Mouse (Mus musculus) lung, embryonic 15.5 days (tissue): Measurements from ENCODE around the gene Dnaaf1. TPM values are rescaled to one million over a fixed set of nuclear protein-coding genes. Genes with fewer than 3 reads are reported as not detected.

Source experiments
- ATAC-seq: fragments of 200-750 bp; cut with Nextera tagmentation; 2 replicates; pipeline ENCODE4 v1.8.0; 2017; ENCODE audit warnings: moderate number of reproducible peaks, borderline replicate concordance; ENCODE audit not compliant: low FRiP score, low TSS enrichment; ENCODE audit errors: extremely low read depth
- H3K27ac ChIP-seq: fragments of 300-500 bp; sonication (generic); 2 replicates; pipeline ENCODE4 v1.5.1; 2015; ENCODE audit warnings: moderate library complexity, mild to moderate bottlenecking, inconsistent platforms
- H3K27me3 ChIP-seq: fragments of 300-500 bp; sonication (generic); 2 replicates; pipeline ENCODE4 v1.6.1; 2015; ENCODE audit warnings: inconsistent platforms
- H3K36me3 ChIP-seq: fragments of 300-500 bp; sonication (generic); 2 replicates; pipeline ENCODE4 v1.6.1; 2015; ENCODE audit warnings: inconsistent platforms
- H3K4me1 ChIP-seq: fragments of 300-500 bp; sonication (generic); 2 replicates; pipeline ENCODE4 v1.6.1; 2015; ENCODE audit warnings: inconsistent platforms
- H3K4me2 ChIP-seq: fragments of 300-500 bp; sonication (generic); 2 replicates; pipeline ENCODE4 v1.6.1; 2015; ENCODE audit warnings: inconsistent platforms, mild to moderate bottlenecking, moderate library complexity
- H3K4me3 ChIP-seq: fragments of 300-500 bp; sonication (generic); 2 replicates; pipeline ENCODE4 v1.5.1; 2015; ENCODE audit warnings: mild to moderate bottlenecking, inconsistent platforms
- H3K9ac ChIP-seq: fragments of 300-500 bp; sonication (generic); 2 replicates; pipeline ENCODE4 v1.6.1; 2015; ENCODE audit warnings: inconsistent platforms
- H3K9me3 ChIP-seq: fragments of 300-500 bp; sonication (generic); 2 replicates; pipeline ENCODE4 v1.6.1; 2016; ENCODE audit warnings: inconsistent platforms
- WGBS: fragments of 180-500 bp; shearing (Covaris S2); methylation state at CpG from one replicate; pipeline ENCODE4 v1.1.7; 2015; 5-methylcytosine and 5-hydroxymethylcytosine counted together
- polyA plus RNA-seq: library from polyadenylated mRNA; unstranded; fragments of >200 nt; fragmentation: Nextera tagmentation; extraction: Ambion mirVana; gene quantifications from 2 replicates; pipeline ENCODE4 v1.2.1, GENCODE M21; 2015

Gene Dnaaf1
- polyA plus RNA-seq, 1 experiment from 2014 or later = 1.1 TPM

DNA sequence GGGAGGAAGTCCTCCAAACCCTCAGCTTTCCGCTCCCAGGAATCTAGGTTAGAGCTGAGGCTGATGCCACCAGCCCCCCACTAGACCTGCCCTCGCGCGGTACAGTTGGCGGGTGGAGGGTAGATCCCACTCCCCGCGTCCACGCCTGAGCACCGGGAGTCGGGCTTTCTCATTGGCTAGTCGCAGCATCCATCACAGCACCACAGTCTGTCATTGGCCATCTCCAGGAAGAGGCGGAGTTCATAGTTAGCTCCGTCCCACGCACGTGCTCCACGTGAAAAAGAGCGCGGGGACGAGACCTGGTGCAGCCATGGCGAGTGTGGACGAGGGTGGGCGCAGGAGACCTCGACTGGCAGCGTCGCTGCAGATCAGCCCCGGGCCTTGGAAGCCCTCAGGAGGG is 37.4 kb downstream of the Dnaaf1 start, which contains the start of gene Adad2:
Gene Adad2 (plus strand): TSS at position 277 of the 400 bp plus-strand sequence.
- no peak within 1 kb of the TSS for H3K4me3 ChIP-seq
- no peak within 1 kb of the TSS for H3K4me2 ChIP-seq
- WGBS = 79% methylated on average over 26 of the region's 26 CpGs
- H3K9me3 ChIP-seq = peaks cover 4% of the 10 kb centered on the region; the same call in 1 of the 2 replicates
- no peak; the same call in 1 of the 2 replicates for ATAC-seq
- H3K27ac ChIP-seq = no peak within 1 kb of the TSS
- H3K4me1 ChIP-seq = no peaks in the 10 kb centered on the region
- H3K36me3 ChIP-seq = no peaks in the 10 kb centered on the region
- no peak within 1 kb of the TSS for H3K9ac ChIP-seq
- no peaks in the 10 kb centered on the region for H3K27me3 ChIP-seq

GRCm38 (mm10) chr8:119615096-119615495 is 40.1 kb downstream of the Dnaaf1 start:
- H3K9me3 ChIP-seq = no peaks in the 10 kb centered on the region
- H3K27me3 ChIP-seq = no peaks in the 10 kb centered on the region
- ATAC-seq = no peak
- no peak overlapping the region for H3K9ac ChIP-seq
- 67% methylated on average over 14 of the region's 14 CpGs for WGBS
- no peak overlapping the region for H3K4me2 ChIP-seq
- no peak overlapping the region for H3K27ac ChIP-seq
- no peak overlapping the region for H3K4me3 ChIP-seq
- no peaks in the 10 kb centered on the region for H3K4me1 ChIP-seq
- H3K36me3 ChIP-seq = no peaks in the 10 kb centered on the region

GRCm38 (mm10) chr8:119616358-119616757 is 41.3 kb downstream of the Dnaaf1 start:
- no peak for ATAC-seq
- Histone ChIP-seq H3K36me3 (no peaks in the 10 kb centered on the region), H3K27ac (no peak overlapping the region), H3K4me3 (no peak overlapping the region), H3K4me2 (no peak overlapping the region), H3K4me1 (no peaks in the 10 kb centered on the region), H3K27me3 (no peaks in the 10 kb centered on the region), H3K9ac (no peak overlapping the region), H3K9me3 (no peaks in the 10 kb centered on the region)
- WGBS = 72% methylated on average over 7 of the region's 7 CpGs

GRCm38 (mm10) chr8:119616811-119617210 is 41.8 kb downstream of the Dnaaf1 start:
- Histone ChIP-seq H3K4me3 (no peak overlapping the region), H3K27me3 (no peaks in the 10 kb centered on the region), H3K9me3 (no peaks in the 10 kb centered on the region), H3K4me1 (no peaks in the 10 kb centered on the region), H3K9ac (no peak overlapping the region), H3K4me2 (no peak overlapping the region), H3K36me3 (no peaks in the 10 kb centered on the region), H3K27ac (no peak overlapping the region)
- WGBS = 79% methylated on average over 4 of the region's 4 CpGs
- no peak for ATAC-seq

- H3K9ac ChIP-seq = no peak overlapping the region
- H3K4me2 ChIP-seq = no peak overlapping the region
- H3K36me3 ChIP-seq = no peaks in the 10 kb centered on the region
- no peak for ATAC-seq
- WGBS = 68% methylated on average over 5 of the region's 5 CpGs
- no peaks in the 10 kb centered on the region for H3K4me1 ChIP-seq
- no peak overlapping the region for H3K27ac ChIP-seq
- H3K4me3 ChIP-seq = no peak overlapping the region
- no peaks in the 10 kb centered on the region for H3K27me3 ChIP-seq
- no peaks in the 10 kb centered on the region for H3K9me3 ChIP-seq
Measured at GRCm38 (mm10) chr8:119617586-119617985, 42.6 kb downstream of the Dnaaf1 start.

DNA sequence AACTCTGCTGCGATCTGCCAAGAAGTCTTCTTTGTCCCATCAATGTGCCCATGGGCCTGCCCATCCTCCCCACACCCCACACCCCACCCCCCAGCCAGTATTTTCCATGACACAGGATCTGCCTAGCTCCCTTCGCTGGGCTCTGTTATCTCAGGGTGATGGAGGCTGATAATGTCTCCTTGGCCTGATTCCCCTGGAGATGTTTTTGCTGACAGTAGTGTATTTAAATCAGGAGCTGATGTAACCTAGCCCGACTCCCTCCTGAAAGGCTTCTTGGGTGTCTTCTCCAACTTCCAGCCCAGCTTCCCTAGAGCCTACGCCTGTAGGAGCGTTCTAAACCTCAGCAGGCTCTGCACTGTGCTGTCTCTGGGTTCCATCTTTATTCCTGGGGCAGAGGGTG is 43.9 kb downstream of the Dnaaf1 start:
- H3K36me3 ChIP-seq = no peaks in the 10 kb centered on the region
- H3K4me2 ChIP-seq = no peak overlapping the region
- no peak overlapping the region for H3K27ac ChIP-seq
- H3K27me3 ChIP-seq = no peaks in the 10 kb centered on the region
- no peak overlapping the region for H3K9ac ChIP-seq
- ATAC-seq = no peak
- WGBS = 51% methylated on average over 5 of the region's 5 CpGs
- no peaks in the 10 kb centered on the region for H3K4me1 ChIP-seq
- no peak overlapping the region for H3K4me3 ChIP-seq
- H3K9me3 ChIP-seq = no peaks in the 10 kb centered on the region

- ATAC-seq = no peak
- no peaks in the 10 kb centered on the region for H3K4me1 ChIP-seq
- H3K36me3 ChIP-seq = no peaks in the 10 kb centered on the region
- no peaks in the 10 kb centered on the region for H3K27me3 ChIP-seq
- no peak overlapping the region for H3K4me2 ChIP-seq
- H3K9ac ChIP-seq = no peak overlapping the region
- H3K27ac ChIP-seq = no peak overlapping the region
- no peaks in the 10 kb centered on the region for H3K9me3 ChIP-seq
- no peak overlapping the region for H3K4me3 ChIP-seq
- 55% methylated on average over 6 of the region's 6 CpGs for WGBS
Measured at GRCm38 (mm10) chr8:119620116-119620840, 45.2 kb downstream of the Dnaaf1 start.

DNA sequence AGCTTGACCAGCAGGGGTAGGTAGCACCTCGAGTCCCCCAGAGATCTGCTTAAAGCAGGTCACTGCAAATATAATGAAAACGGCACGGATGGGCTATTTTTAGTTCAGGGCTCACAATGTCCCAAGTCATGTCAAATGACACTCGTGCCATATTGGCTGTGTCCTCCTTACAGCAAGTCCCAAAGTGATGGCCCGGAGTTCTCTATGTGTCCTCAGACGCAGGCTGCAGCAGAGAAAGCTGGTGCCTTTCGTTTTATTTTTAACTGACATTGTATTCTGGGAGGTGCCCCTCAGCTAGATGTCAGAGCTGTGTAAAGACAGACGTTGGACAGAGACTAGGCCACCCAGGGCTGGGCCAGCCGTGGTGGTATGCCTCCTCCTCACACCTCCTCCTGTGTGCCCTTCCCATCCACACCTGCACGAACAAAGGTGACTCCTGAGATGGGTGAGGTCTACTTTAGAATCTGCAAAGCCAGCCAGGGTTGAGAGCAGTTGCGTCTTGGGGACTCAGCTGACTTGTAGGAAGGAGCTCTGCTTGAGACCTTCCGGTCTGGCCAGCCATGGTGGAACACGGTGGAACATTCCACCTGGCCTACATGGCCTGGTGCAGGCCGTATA is 45.9 kb downstream of the Dnaaf1 start:
- Histone ChIP-seq H3K36me3 (no peaks in the 10 kb centered on the region), H3K27me3 (no peaks in the 10 kb centered on the region), H3K4me1 (no peaks in the 10 kb centered on the region), H3K4me3 (no peak overlapping the region), H3K9me3 (no peaks in the 10 kb centered on the region), H3K27ac (no peak overlapping the region), H3K9ac (no peak overlapping the region), H3K4me2 (no peak overlapping the region)
- no peak for ATAC-seq
- WGBS = 77% methylated on average over 14 of the region's 14 CpGs

DNA sequence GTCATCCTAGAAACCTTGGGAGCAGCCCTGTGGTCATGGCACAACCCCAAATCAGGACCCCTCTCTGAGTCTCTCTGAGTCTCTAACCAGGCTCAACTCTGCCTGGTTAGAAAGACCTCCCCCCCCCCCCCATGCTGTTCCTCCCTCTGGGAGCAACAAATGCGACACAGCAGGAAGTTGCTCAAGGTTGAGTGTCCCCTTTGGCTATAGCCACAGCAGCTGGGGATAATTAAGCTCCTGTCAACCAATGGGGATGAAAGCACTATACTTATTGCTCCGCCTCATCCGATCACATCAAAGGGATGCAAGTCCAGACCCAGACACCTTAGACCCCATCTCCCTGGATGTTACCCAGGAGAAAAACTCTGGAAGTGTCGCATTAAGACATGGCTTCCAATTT is 47.5 kb downstream of the Dnaaf1 start:
- H3K4me3 ChIP-seq = no peak overlapping the region
- ATAC-seq = no peak
- H3K4me2 ChIP-seq = no peak overlapping the region

GRCm38 (mm10) chr8:119623061-119623460 is 48.0 kb downstream of the Dnaaf1 start:
- H3K27ac ChIP-seq = no peak overlapping the region
- ATAC-seq = no peak
- WGBS = 77% methylated on average over 8 of the region's 8 CpGs

More for the DNA sequence above, 47.5 kb downstream of the Dnaaf1 start:
- WGBS = 63% methylated on average over 4 of the region's 4 CpGs
- Histone ChIP-seq H3K9me3 (no peaks in the 10 kb centered on the region), H3K27me3 (no peaks in the 10 kb centered on the region), H3K9ac (no peak overlapping the region), H3K36me3 (no peaks in the 10 kb centered on the region), H3K27ac (no peak overlapping the region), H3K4me1 (no peaks in the 10 kb centered on the region)

GRCm38 (mm10) chr8:119623744-119624143 is 48.7 kb downstream of the Dnaaf1 start:
- H3K4me1 ChIP-seq = no peaks in the 10 kb centered on the region
- H3K4me3 ChIP-seq = no peak overlapping the region
- H3K9me3 ChIP-seq = no peaks in the 10 kb centered on the region
- H3K27me3 ChIP-seq = no peaks in the 10 kb centered on the region
- H3K27ac ChIP-seq = no peak overlapping the region
- no peak overlapping the region for H3K4me2 ChIP-seq
- 67% methylated on average over 1 of the region's 1 CpGs for WGBS
- no peak overlapping the region for H3K9ac ChIP-seq
- no peak for ATAC-seq
- no peaks in the 10 kb centered on the region for H3K36me3 ChIP-seq

More at GRCm38 (mm10) chr8:119623061-119623460, 48.0 kb downstream of the Dnaaf1 start:
- Histone ChIP-seq H3K9ac (no peak overlapping the region), H3K27me3 (no peaks in the 10 kb centered on the region), H3K36me3 (no peaks in the 10 kb centered on the region), H3K4me1 (no peaks in the 10 kb centered on the region), H3K9me3 (no peaks in the 10 kb centered on the region), H3K4me2 (no peak overlapping the region), H3K4me3 (no peak overlapping the region)

- Histone ChIP-seq H3K4me1 (no peaks in the 10 kb centered on the region), H3K4me3 (no peak overlapping the region), H3K9ac (no peak overlapping the region), H3K27me3 (no peaks in the 10 kb centered on the region), H3K36me3 (no peaks in the 10 kb centered on the region), H3K27ac (no peak overlapping the region), H3K9me3 (no peaks in the 10 kb centered on the region), H3K4me2 (no peak overlapping the region)
- WGBS = 81% methylated on average over 7 of the region's 7 CpGs
- no peak for ATAC-seq
Measured at GRCm38 (mm10) chr8:119624916-119625315, 49.9 kb downstream of the Dnaaf1 start.
